Mouse (Mus musculus) CH12F3 (cell line): ENCODE results near the gene Ptprd.

Experiments used
- in situ Hi-C: fragments of 300-500 bp; cut with MboI; formaldehyde crosslinking; loops from 2 replicates; pipeline ENCODE4 v1.14.3; 2020; ENCODE audit warnings: low sequenced_read_pairs

Ptprd gene

GRCm38 (mm10) chr4:76948251-76948650 lies 1263.5 kb downstream of the Ptprd start:
- in situ Hi-C loops, result no loop called here

- in situ Hi-C loops, result no loop called here
Measured at GRCm38 (mm10) chr4:76941382-76942360, 1270.1 kb downstream of the Ptprd start.

- in situ Hi-C loops, result no loop called here
Measured at GRCm38 (mm10) chr4:76931559-76931958, 1280.2 kb downstream of the Ptprd start.

- in situ Hi-C loops, result no loop called here
Measured at GRCm38 (mm10) chr4:76913532-76914150, 1298.1 kb downstream of the Ptprd start.

- in situ Hi-C loops, result no loop called here
Measured at GRCm38 (mm10) chr4:76901692-76902091, 1310.1 kb downstream of the Ptprd start.

- in situ Hi-C loops, result no loop called here
Measured at GRCm38 (mm10) chr4:76889669-76890068, 1322.1 kb downstream of the Ptprd start.

- in situ Hi-C loops, result no loop called here
Measured at GRCm38 (mm10) chr4:76881610-76882009, 1330.2 kb downstream of the Ptprd start.

GRCm38 (mm10) chr4:76870971-76871370 lies 1340.8 kb downstream of the Ptprd start:
- in situ Hi-C loops, result no loop called here

GRCm38 (mm10) chr4:76865585-76865984 lies 1346.2 kb downstream of the Ptprd start:
- in situ Hi-C loops, result no loop called here

GRCm38 (mm10) chr4:76846265-76846664 lies 1365.5 kb downstream of the Ptprd start:
- in situ Hi-C loops, result no loop called here

GRCm38 (mm10) chr4:76839016-76839415 lies 1372.7 kb downstream of the Ptprd start:
- in situ Hi-C loops, result no loop called here

GRCm38 (mm10) chr4:76812138-76812537 lies 1399.6 kb downstream of the Ptprd start:
- in situ Hi-C loops, result no loop called here

- in situ Hi-C loops, result no loop called here
Measured at GRCm38 (mm10) chr4:76802708-76803107, 1409.1 kb downstream of the Ptprd start.

- in situ Hi-C loops, result no loop called here
Measured at GRCm38 (mm10) chr4:76798010-76799007, 1413.5 kb downstream of the Ptprd start.

- in situ Hi-C loops, result no loop called here
Measured at GRCm38 (mm10) chr4:76785389-76785788, 1426.4 kb downstream of the Ptprd start.

- in situ Hi-C loops, result no loop called here
Measured at GRCm38 (mm10) chr4:76779558-76780124, 1432.1 kb downstream of the Ptprd start.

- in situ Hi-C loops, result no loop called here
Measured at GRCm38 (mm10) chr4:76766918-76767317, 1444.8 kb downstream of the Ptprd start.

GRCm38 (mm10) chr4:76766429-76766828 lies 1445.3 kb downstream of the Ptprd start:
- in situ Hi-C loops, result no loop called here

- in situ Hi-C loops, result no loop called here
Measured at GRCm38 (mm10) chr4:76750709-76751108, 1461.1 kb downstream of the Ptprd start.

- in situ Hi-C loops, result no loop called here
Measured at GRCm38 (mm10) chr4:76735831-76736230, 1475.9 kb downstream of the Ptprd start.
